Mouse (Mus musculus) skeletal muscle tissue, adult 2 months (tissue): ENCODE results near the gene Rhbdf2.

Source experiments
- DNase-seq: peaks from one replicate; pipeline ENCODE4 v3.0.0-alpha.2; 2012; ENCODE audit warnings: low read depth, low spot score

Gene Rhbdf2

DNA sequence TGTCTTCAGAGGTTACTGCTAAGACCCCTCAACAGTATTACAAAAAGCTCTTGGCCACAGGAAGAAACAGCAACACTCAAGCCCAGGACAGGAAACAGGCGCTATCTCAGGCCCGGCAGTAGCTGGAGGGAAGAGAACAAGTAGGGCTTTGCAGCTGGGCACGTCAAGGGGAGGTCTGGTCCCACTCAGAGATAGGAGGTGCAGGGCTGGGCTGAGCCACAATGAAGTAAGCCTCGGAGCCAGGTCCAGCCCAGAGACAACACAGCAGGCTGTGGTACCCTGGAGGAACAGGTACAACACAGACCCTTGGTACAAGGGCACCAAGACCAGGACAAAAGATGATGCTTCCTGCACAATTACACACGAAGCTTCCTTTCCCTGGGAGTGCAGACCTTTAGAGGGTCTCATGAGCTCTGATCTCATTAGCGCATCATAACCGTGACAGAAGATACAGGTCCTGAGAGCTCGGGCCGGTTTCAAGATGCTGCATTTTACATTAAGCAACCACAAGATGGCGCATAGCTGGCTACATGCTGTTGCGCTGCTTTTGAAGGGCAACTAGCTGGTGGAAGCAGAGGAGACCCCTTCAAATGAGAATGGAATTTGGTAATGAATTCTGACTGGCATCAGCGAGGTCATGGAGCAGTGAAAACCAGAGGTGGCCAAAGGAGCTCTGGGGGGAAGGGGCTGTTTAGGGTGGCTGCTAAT lies 72.5 kb downstream of the Rhbdf2 start:
- DNase-seq = no peak

- no peak for DNase-seq
Observed at GRCm38 (mm10) chr11:116552194-116552593, 74.6 kb downstream of the Rhbdf2 start.

DNA sequence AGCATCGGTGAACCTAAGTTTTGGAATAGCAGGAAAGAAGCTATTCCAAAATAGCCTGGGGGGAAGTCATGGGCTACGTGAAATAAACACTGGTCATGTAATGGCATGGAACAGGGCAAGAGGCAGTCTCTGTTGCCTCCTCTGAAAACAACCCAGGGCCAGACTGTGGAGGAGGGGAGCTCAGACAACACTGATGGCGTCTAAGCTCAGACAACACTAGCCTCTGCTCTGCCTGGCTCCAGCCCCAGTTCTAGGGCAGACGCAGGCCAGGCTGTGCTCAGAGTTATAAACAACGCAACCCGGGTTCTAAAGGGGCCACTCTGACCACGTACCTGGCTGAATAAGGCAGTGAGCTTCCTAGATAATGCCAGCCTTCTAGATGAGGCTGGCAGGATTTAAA lies 76.1 kb downstream of the Rhbdf2 start:
- no peak for DNase-seq

- no peak for DNase-seq
Observed at GRCm38 (mm10) chr11:116549273-116550038, 77.4 kb downstream of the Rhbdf2 start.

GRCm38 (mm10) chr11:116548780-116549179 lies 78.0 kb downstream of the Rhbdf2 start:
- DNase-seq = no peak
